Mouse (Mus musculus) cerebellum, adult (tissue): ENCODE measurements around the gene Mecom.
A peak's percentile ranks its signal among the peaks of the same experiment; 100 is the strongest.

Source experiments
- ATAC-seq: cut with Nextera tagmentation; 2 replicates; pipeline ENCODE4 v1.9.2; 2017; ENCODE audit warnings: mild to moderate bottlenecking, moderate library complexity, mixed read lengths; ENCODE audit not compliant: insufficient number of reproducible peaks, low FRiP score, low TSS enrichment

The Mecom gene

DNA sequence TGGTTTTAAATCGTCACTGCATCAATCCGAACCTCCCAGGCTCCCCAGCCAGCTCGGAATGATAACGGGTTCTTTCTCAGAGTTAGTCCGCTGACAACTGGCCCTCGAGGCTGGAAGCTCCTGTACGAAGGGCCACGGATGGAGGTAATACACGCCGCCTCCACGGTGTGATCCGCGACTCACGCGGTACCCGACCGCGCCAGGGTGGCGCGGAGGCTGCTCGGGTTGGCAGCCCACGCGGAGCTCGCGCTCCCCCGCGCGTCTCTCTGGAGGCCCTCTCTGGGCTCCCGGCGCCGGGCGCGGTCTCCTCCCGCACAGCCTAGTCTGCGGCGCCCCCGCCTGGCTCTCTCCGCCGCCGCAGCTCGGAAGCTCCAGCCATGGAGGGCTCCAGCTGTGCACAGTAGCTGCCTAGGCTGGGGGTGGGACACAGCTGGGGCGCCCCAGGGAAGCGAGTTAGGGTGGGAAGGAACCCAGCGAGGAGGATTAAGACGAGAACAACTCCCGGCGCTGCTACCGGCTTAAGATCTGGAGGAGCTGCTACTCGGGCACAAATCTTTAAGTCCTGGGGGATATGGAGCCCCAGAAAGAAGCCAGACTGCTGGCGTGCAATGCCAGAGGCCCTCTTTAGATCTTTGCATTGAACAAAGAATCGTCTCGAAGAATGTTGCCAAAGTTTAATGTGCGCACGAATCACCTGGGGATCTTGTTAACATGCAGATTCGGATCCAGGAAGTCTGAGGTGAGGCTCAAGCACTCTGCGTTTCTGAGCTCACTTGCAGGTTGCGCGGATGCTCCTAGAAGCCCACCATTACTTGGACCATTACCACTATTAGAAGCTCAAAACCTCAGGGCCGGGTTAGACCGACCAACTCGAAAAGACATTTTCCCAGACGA lies 32.7 kb downstream of the Mecom start:
- 0 out of 2 replicates have a peak, but pooled peaks have one; percentile 33 for ATAC-seq

DNA sequence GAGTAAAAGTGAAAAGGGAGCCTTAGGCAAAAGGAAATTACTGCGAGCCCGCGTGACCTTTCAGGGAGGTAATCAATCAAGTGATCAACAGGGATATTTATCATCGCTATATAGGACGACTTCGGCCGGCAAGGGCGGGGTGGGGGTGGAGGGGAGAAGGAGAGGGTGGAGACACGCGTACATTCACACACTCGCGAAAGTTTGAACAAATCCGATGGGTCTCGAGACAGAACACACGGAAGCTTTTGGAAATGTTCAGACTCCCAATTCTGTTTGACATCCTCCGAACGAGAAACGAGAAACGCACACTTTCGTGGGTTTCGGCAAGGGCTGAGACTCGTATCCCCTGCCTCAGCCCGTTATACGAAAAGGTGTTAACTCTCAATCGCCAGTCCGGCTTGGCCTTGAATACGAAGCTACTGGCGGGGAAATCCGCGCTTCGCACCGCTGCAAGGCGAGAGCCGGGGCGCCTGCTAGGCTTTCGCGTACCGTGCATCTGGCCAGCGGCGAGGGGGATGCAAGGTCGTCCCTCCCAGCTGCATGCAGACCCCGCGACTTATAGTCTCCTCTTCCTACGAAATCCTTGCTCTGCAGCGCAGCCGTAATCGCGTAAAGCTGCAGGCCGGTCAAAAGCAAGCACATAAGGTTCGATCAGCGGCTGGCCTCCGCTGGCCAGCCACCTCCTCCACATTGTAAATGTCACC lies 33.6 kb downstream of the Mecom start:
- no peak for ATAC-seq

GRCm38 (mm10) chr3:30513314-30513997 lies 34.4 kb downstream of the Mecom start:
- ATAC-seq: no peak

DNA sequence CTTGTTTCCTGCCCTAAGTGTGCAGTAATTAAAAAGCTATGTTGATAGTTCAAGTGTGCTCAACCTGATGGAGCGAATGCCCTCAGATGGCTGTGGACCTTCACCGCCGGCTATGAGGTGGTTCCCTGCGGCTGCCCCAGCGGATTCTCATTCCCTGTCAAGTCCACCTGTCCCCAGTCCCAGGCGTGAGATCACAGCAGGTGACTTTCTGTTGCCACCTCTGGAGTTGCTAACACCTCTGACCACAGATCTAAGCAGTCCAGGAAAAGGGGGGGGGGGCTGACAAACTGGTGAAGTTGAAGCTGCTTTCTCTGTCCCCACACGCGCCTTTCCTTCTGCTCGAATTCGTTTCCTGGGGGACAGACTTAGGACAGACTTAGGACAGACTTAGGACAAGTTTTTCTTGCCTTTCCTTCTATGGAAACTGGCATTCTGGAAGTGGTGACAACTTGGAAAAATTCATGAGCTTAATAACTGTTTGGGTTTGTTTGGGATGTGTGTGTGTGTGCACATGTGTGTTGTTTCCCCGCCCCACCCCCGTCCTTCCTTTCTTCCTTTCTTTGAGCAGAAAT lies 35.3 kb downstream of the Mecom start:
- no peak for ATAC-seq

DNA sequence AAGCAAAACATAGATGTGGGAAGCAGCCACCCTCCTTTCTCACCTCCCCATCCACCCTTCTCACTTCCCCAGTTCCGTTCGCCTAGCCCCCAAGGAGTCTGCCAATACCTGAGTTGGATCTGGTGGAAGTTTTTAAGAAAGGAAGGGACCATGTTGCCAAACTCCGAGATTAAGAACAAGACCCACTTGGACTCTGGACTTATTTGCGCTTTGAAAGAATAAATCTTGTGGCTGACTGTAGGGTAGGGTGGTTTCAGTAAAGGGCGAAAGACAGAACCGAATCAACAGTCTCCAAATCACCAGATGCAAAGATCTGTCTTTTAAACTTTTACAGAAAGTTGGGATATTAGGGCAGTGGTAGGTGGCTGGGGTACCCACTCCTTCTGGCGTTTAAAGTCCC lies 36.0 kb downstream of the Mecom start:
- no peak for ATAC-seq

GRCm38 (mm10) chr3:30511062-30511640 lies 36.7 kb downstream of the Mecom start:
- ATAC-seq: no peak

GRCm38 (mm10) chr3:30510646-30511045 lies 37.2 kb downstream of the Mecom start:
- ATAC-seq: no peak

DNA sequence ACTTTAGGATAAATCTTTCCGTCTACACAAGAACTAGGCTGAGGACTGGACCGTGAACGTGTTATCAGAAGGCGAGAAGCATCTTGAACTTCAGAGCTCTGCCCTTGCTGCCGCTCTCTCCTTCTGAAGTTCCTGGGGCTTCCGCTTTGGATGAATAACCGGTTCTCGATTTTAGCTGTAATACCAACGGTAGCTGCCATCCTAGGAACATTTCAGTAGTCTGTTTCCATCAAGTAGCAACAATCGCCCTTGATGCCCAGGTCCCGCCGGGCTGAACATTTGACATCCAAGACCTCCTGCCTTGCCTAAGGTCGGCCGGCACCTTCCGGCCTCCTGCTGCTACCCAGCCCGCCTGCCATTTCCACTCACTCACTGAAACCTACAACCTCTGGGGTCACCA lies 37.7 kb downstream of the Mecom start:
- no peak for ATAC-seq

- ATAC-seq: no peak
Measured at GRCm38 (mm10) chr3:30508930-30509910, 38.6 kb downstream of the Mecom start.

DNA sequence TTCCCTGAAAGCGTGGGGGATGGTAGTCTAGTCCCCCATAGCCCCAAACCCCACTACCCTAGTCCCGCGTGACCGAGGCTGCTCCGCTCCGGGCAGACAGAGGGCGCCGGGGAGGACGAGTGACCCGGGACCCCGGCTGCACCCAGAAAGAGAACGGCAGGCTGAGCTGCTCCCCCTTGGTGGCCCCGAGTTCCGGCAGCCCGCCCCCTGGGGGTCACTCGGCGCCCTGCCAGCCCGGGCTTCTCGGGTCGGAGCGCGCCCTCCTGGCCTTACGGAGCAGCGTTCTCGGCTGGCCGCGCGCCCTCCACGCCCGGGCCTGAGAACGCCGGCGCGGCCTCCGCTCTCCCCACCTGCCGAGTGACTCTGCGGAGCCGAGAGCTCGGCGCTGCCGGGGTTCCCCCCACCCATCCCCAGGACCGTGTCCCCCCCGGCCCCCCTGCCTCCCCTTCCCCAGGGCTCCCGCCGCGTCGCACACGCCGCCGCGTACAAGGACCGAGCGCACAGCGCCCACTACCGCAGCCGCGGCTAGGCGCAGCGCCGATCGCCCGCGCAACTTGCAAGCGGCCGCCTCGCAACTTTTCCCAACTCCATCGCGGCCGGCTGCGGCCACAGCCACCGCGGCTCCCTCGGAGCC lies 39.4 kb downstream of the Mecom start:
- ATAC-seq: no peak; the same call in 1 of the 2 replicates

DNA sequence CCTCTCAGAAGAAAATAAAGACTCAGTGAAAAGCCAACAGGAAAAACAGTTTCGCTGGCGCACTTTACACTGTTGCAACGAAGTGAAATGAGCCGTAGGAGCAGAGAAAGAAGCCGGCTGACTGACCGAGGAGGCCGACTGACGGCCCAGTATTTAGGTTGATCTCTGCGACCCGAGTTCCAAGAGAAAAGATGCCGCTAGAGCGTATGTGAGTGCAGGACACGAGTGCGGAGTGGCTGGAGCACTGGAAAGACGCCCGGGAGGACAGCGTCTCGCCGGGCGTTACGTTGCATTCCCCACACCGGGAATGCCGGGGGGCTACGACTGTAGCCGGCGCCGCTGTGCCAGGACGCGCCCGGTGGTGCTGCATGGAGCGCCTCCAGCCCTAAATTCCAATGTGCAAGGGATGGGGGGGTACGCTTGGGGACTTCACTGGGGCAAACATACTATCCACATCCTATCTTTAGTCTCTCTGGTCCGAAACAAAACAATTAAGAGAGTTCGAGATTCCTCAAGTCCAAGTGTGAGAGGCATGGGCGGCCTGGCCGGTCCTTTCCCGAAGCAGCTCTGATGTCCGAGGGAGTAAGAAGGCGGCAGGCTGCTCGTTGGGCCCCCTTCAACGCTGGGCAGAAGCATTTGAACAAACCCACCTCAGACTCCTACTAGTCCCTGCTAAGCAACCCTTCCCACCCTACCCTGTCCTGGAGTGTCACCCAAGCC lies 40.1 kb downstream of the Mecom start:
- no peak for ATAC-seq

DNA sequence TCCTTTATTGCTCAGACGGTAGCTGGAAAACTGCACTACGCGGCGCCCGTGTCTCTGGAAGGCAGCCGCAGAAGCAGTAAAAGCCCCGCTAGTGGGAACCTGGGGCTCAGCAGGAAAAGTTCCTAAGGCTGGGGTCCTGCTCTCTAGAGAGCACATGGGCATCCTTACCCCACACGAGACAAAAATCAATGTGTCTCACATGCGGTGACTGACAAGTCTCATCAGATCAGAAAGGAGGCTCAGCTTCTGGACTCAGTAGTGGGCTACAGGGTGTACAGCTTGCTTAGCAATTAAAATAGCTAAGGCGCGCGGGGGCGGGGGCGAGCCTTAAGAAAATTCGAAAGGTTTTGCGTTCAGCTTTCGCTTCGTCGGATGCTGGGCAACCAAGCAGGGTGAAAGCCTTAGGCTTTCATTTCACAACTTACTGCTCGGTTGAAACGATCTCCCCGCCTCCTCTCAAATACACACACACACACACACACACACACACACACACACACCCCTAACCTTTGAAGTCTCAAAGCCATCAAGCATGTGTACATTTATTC lies 40.7 kb downstream of the Mecom start:
- ATAC-seq: no peak

- ATAC-seq: no peak
Measured at GRCm38 (mm10) chr3:30506329-30507027, 41.3 kb downstream of the Mecom start.

DNA sequence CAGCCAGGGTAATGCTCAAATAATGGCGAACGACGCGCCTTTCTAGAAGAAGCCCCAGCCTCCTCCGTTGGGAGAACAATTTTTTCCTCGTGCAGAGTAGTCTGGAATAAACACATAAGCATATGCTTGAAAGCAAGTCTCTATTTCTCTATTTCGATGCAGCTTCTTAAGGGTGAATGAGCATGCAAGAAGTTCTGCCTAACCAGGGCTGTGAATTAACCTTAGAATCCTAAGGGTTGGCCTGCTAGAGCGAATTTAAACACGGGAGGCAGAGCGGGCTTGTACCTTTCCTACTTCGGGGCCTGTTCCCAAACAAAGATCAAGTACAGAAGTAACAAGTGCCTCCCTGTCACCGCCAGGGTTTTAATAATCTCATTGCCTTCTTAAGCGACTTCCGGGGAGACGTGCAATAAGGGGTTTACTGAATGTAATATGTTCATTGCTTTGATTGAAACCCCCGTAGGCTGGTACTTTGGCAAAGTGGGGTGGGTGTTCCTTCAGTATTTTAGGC lies 42.0 kb downstream of the Mecom start:
- no peak for ATAC-seq

GRCm38 (mm10) chr3:30504561-30504960 lies 43.2 kb downstream of the Mecom start:
- no peak for ATAC-seq

- ATAC-seq: no peak
Measured at GRCm38 (mm10) chr3:30503821-30504220, 44.0 kb downstream of the Mecom start.

- ATAC-seq: no peak
Measured at GRCm38 (mm10) chr3:30498202-30498828, 49.5 kb downstream of the Mecom start.
